Mouse (Mus musculus) myocyte (in vitro differentiated cells): ENCODE results near the gene Atpaf1. TPM values are rescaled to one million over a fixed set of nuclear protein-coding genes. Genes with fewer than 3 reads are reported as not detected.

Source experiments
- H3K27me3 ChIP-seq: one replicate; pipeline ENCODE4 v1.6.1; 2011; ENCODE audit not compliant: control insufficient read depth, insufficient read depth, insufficient read length
- H3K36me3 ChIP-seq: one replicate; pipeline ENCODE4 v1.6.1; 2011; ENCODE audit not compliant: control insufficient read depth, insufficient read depth
- H3K4me2 ChIP-seq: one replicate; pipeline ENCODE4 v1.6.1; 2011; ENCODE audit warnings: low read depth, control low read depth
- H3K4me3 ChIP-seq: one replicate; pipeline ENCODE4 v1.5.1; 2011; ENCODE audit warnings: mild to moderate bottlenecking, control low read depth, moderate library complexity
- H3K79me2 ChIP-seq: one replicate; pipeline ENCODE4 v1.6.1; 2011; ENCODE audit not compliant: control insufficient read depth, insufficient read depth
- H3ac ChIP-seq: one replicate; pipeline ENCODE4 v1.6.1; 2011; ENCODE audit not compliant: control insufficient read depth, insufficient read length
- CEBPB ChIP-seq: IDR thresholded peaks from 2 replicates; pipeline ENCODE4 v1.6.1; 2011; ENCODE audit warnings: mild to moderate bottlenecking, moderate library complexity; ENCODE audit not compliant: poor library complexity, insufficient read depth, severe bottlenecking
- E2F4 ChIP-seq: IDR thresholded peaks from one replicate; pipeline ENCODE4 v1.6.1; 2011; ENCODE audit warnings: mild to moderate bottlenecking, control low read depth, moderate library complexity; ENCODE audit not compliant: insufficient read depth
- MAX ChIP-seq: IDR thresholded peaks from one replicate; pipeline ENCODE4 v1.6.1; 2011; ENCODE audit warnings: low read depth, mild to moderate bottlenecking, control low read depth
- MYOD1 ChIP-seq, 3 experiments: IDR thresholded peaks; one replicate each; pipeline ENCODE4 v1.6.1; 2011; ENCODE audit warnings: control low read depth in 2 of 3, low read depth in 2 of 3, mild to moderate bottlenecking in 2 of 3, moderate library complexity in 1 of 3; ENCODE audit not compliant: insufficient read length in 2 of 3, control insufficient read depth in 1 of 3
- MYOG ChIP-seq, 3 experiments: IDR thresholded peaks; one replicate each; pipeline ENCODE4 v1.6.1; 2011; ENCODE audit warnings: control low read depth in 2 of 3, low read depth in 2 of 3, mild to moderate bottlenecking in 2 of 3; ENCODE audit not compliant: insufficient read length in 2 of 3, control insufficient read depth in 1 of 3, insufficient read depth in 1 of 3
- POLR2A ChIP-seq: IDR thresholded peaks from one replicate; pipeline ENCODE4 v1.6.1; 2011; ENCODE audit warnings: low read depth, mild to moderate bottlenecking, control low read depth, moderate library complexity; ENCODE audit not compliant: insufficient read length
- POLR2AphosphoS2 ChIP-seq: IDR thresholded peaks from one replicate; pipeline ENCODE4 v1.6.1; 2011; ENCODE audit warnings: low read depth, control low read depth; ENCODE audit not compliant: insufficient read length
- REST ChIP-seq: IDR thresholded peaks from one replicate; pipeline ENCODE4 v1.6.1; 2011; ENCODE audit warnings: mild to moderate bottlenecking, control low read depth, moderate library complexity; ENCODE audit not compliant: insufficient read depth, insufficient read length
- SRF ChIP-seq: IDR thresholded peaks from one replicate; pipeline ENCODE4 v1.6.1; 2011; ENCODE audit warnings: low read depth; ENCODE audit not compliant: control insufficient read depth, insufficient read length
- TCF12 ChIP-seq: IDR thresholded peaks from one replicate; pipeline ENCODE4 v1.6.1; 2011; ENCODE audit warnings: mild to moderate bottlenecking, control low read depth; ENCODE audit not compliant: poor library complexity, insufficient read depth, severe bottlenecking
- TCF3 ChIP-seq: IDR thresholded peaks from one replicate; pipeline ENCODE4 v1.6.1; 2011; ENCODE audit warnings: low read depth, control low read depth; ENCODE audit not compliant: insufficient read length
- USF1 ChIP-seq: IDR thresholded peaks from one replicate; pipeline ENCODE4 v1.6.1; 2011; ENCODE audit warnings: low read depth, mild to moderate bottlenecking, control low read depth, moderate library complexity
- polyA plus RNA-seq: library from polyadenylated mRNA; unstranded; fragments of >200 nt; fragmentation: generic; extraction: Trizol; gene quantifications from one replicate; pipeline ENCODE4 v1.2.1, GENCODE M21; 2012; ENCODE audit warnings: missing spikeins

Atpaf1 gene
- polyA plus RNA-seq, 1 experiment: 12.5 TPM

DNA sequence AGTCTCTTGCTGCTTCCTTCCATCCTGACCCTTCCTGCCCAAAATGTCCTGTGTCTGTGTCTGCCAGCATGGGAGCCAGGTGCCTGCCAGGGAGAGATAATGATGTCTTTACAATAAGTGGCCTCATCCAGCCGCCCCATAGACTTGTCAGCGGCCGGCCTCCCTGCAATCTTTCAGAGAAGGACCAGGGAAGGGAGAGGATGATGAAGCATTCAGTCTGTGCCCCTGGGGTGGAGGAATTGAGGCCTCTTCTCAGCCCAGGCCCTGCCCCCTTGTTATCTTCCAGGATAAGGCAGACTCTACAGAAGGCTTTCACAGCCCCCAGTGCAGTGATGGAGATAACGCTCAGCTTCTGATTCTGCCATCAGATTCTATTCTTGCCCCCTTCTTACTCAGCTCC, 71.7 kb downstream of the Atpaf1 start:
- TF ChIP-seq TCF3 (no peak), POLR2AphosphoS2 (no peak), E2F4 (no peak), TCF12 (no peak), POLR2A (no peak), MAX (no peak), REST (no peak), MYOG (IDR thresholded peaks at IDR 0.05; ENCODE audit: control insufficient read depth in 1 of 3, insufficient read depth in 1 of 3, insufficient read length in 2 of 3, low read depth in 2 of 3) (no peak), MYOD1 (IDR thresholded peaks at IDR 0.05; ENCODE audit: control insufficient read depth in 1 of 3, insufficient read length in 2 of 3, low read depth in 2 of 3) (no peak), SRF (no peak), CEBPB (no peak), USF1 (no peak)
- no peak overlapping the region for H3K4me3 ChIP-seq
- H3K79me2 ChIP-seq: no peaks in the 10 kb centered on the region
- H3K4me2 ChIP-seq: no peak overlapping the region
- no peaks in the 10 kb centered on the region for H3K27me3 ChIP-seq
- peaks cover 47% of the 10 kb centered on the region for H3K36me3 ChIP-seq
- H3ac ChIP-seq: no peak overlapping the region

DNA sequence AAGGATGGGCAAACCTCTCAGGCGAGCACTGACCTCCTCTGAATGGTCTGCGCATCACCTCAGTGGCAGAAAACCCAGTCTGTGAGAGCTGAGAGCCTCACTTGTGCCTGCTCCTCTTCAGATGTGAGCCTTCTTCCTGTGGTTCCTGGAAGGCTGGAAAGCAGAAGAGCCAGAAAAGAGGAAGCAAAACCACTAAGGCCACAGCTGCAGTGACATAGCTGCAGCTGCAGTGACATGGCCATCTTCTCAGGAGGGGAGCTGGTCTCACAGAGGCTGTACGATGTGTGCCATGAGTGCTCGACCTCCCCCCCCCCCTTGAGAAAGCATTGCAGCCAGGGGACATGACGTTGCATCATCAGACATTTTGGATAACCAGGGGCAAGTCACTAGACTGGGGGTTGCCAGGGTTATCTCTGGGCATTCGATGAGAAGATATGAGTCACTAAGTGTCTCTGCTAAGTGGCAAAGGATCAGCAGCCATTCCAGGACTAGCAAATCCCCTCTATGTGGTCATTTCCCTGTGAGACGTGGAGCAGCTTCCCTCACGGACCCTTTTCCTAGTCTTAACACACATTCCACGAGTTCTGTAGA, 72.8 kb downstream of the Atpaf1 start:
- H3K4me2 ChIP-seq: no peak overlapping the region
- TF ChIP-seq TCF12 (no peak), E2F4 (no peak), MYOG (IDR thresholded peaks at IDR 0.05; ENCODE audit: control insufficient read depth in 1 of 3, insufficient read depth in 1 of 3, insufficient read length in 2 of 3, low read depth in 2 of 3) (no peak), CEBPB (peak; percentile 90)
- H3K79me2 ChIP-seq: no peaks in the 10 kb centered on the region
- no peak overlapping the region for H3ac ChIP-seq
- no peak overlapping the region for H3K4me3 ChIP-seq
- H3K27me3 ChIP-seq: no peaks in the 10 kb centered on the region
- H3K36me3 ChIP-seq: peaks cover 43% of the 10 kb centered on the region

DNA sequence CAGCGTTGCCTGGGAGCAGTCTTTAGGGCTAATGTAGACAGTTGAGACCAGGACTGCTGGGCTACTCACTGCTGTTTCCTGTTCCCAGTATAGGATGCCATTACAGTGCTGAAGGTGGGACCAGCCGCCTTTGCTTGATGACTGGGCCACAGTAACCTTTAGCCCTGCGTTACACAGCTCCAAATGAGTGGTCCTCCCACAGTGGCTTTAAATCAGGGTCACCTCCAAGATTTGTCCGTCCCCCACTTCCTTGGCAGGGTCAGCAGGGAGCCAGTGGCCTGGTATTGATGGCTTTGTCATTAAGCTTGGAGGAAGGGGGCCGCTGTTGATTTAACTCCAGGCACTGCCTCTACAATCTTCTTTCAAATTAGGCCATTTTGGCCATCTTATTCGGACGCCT, 78.7 kb downstream of the Atpaf1 start:
- Histone ChIP-seq H3K4me2 (no peak overlapping the region), H3ac (no peak overlapping the region), H3K79me2 (no peaks in the 10 kb centered on the region), H3K27me3 (no peaks in the 10 kb centered on the region), H3K4me3 (no peak overlapping the region), H3K36me3 (peaks cover 26% of the 10 kb centered on the region)
- TF ChIP-seq E2F4: no peak
- TF ChIP-seq TCF12: no peak

DNA sequence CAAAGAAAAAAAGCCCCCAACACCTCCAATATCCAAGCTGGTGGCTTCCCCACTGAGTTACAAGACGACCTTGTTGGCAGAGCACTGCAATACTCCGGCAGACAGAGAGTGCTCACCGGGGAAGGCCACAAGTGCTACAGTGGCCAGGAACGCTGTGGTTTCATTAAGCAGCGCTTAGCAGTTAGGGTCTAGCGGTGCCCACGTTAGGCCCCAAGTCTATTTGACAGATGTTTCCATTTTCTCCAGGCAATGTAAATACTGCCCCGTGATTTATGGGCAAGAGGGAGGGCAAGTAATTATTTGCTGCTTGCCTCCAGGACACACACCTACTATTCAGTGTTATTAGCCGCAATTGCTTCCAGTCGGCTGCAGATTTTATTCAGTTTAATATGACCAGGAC, 79.3 kb downstream of the Atpaf1 start:
- TF ChIP-seq USF1: no peak
- TF ChIP-seq MYOD1 (IDR thresholded peaks at IDR 0.05; ENCODE audit: control insufficient read depth in 1 of 3, insufficient read length in 2 of 3, low read depth in 2 of 3): no peak
- TF ChIP-seq E2F4: no peak
- TF ChIP-seq CEBPB: no peak
- no peak for TF ChIP-seq MYOG (IDR thresholded peaks at IDR 0.05; ENCODE audit: control insufficient read depth in 1 of 3, insufficient read depth in 1 of 3, insufficient read length in 2 of 3, low read depth in 2 of 3)
- Histone ChIP-seq H3K27me3 (no peaks in the 10 kb centered on the region), H3ac (no peak overlapping the region), H3K79me2 (no peaks in the 10 kb centered on the region), H3K4me3 (no peak overlapping the region), H3K4me2 (no peak overlapping the region), H3K36me3 (peaks cover 26% of the 10 kb centered on the region)

Other genes with a start within 250 kb of the Atpaf1 start
- not detected for gene Cyp4a31, start 221.2 kb upstream of the Atpaf1 start, polyA plus RNA-seq
- not detected for gene Cyp4a32, start 183.8 kb upstream of the Atpaf1 start, polyA plus RNA-seq
- 0.84 TPM for gene Cyp4b1, start 137.1 kb upstream of the Atpaf1 start, polyA plus RNA-seq
- gene Efcab14, start 47.1 kb upstream of the Atpaf1 start, polyA plus RNA-seq: 11.1 TPM
- not detected for gene Tex38, start 3.8 kb upstream of the Atpaf1 start, polyA plus RNA-seq
- 4.9 TPM for gene Mob3c, start 43.3 kb downstream of the Atpaf1 start, polyA plus RNA-seq
- gene Mknk1, start 54.4 kb downstream of the Atpaf1 start, polyA plus RNA-seq: 31.7 TPM
- gene Kncn, start 99.6 kb downstream of the Atpaf1 start, polyA plus RNA-seq: not detected
- not detected for gene 6430628N08Rik, start 105.9 kb downstream of the Atpaf1 start, polyA plus RNA-seq
- gene Dmbx1, start 155.1 kb downstream of the Atpaf1 start, polyA plus RNA-seq: 0.01 TPM
- gene Faah, start 233.1 kb downstream of the Atpaf1 start, polyA plus RNA-seq: 0.08 TPM